Mouse (Mus musculus): ENCODE data around the gene Flii.

The Flii gene

GRCm38 (mm10) chr11:60719263-60719662 is 7.8 kb downstream of the Flii start:
- in situ Hi-C loops (cut with MboI, MseI) = no loop called here

- in situ Hi-C loops (cut with MboI, MseI) = no loop called here
Observed at GRCm38 (mm10) chr11:60715833-60716232, 11.2 kb downstream of the Flii start.

GRCm38 (mm10) chr11:60712639-60713255 is 14.3 kb downstream of the Flii start:
- in situ Hi-C loops (cut with MboI, MseI) = no loop called here

GRCm38 (mm10) chr11:60712040-60712439 is 15.0 kb downstream of the Flii start:
- in situ Hi-C loops (cut with MboI, MseI) = no loop called here

GRCm38 (mm10) chr11:60711218-60711617 is 15.8 kb downstream of the Flii start:
- in situ Hi-C loops (cut with MboI, MseI) = no loop called here

GRCm38 (mm10) chr11:60709481-60710465 is 17.3 kb downstream of the Flii start:
- in situ Hi-C loops (cut with MboI, MseI) = loop anchor here (10.0 kb wide), 2 partner anchors 455 to 485 kb away; partner anchors contain the start of gene Srebf1

- in situ Hi-C loops (cut with MboI, MseI) = loop anchor here (10.0 kb wide), 2 partner anchors 456 to 484 kb away; partner anchors contain the start of gene Srebf1
Observed at GRCm38 (mm10) chr11:60708631-60709030, 18.4 kb downstream of the Flii start.

GRCm38 (mm10) chr11:60707672-60708071 is 19.4 kb downstream of the Flii start:
- in situ Hi-C loops (cut with MboI, MseI) = loop anchor here (10.0 kb wide), 2 partner anchors 457 to 483 kb away; partner anchors contain the start of gene Srebf1

- in situ Hi-C loops (cut with MboI, MseI) = loop anchor here (10.0 kb wide), 2 partner anchors 458 to 482 kb away; partner anchors contain the start of gene Srebf1
Observed at GRCm38 (mm10) chr11:60706696-60707480, 20.2 kb downstream of the Flii start.

- in situ Hi-C loops (cut with MboI, MseI) = loop anchor here (10.0 kb wide), 2 partner anchors 459 to 481 kb away; partner anchors contain the start of gene Srebf1
Observed at GRCm38 (mm10) chr11:60706076-60706475, 21.0 kb downstream of the Flii start.

GRCm38 (mm10) chr11:60705255-60705654 is 21.8 kb downstream of the Flii start:
- in situ Hi-C loops (cut with MboI, MseI) = loop anchor here (10.0 kb wide), 2 partner anchors 460 to 480 kb away; partner anchors contain the start of gene Srebf1

- in situ Hi-C loops (cut with MboI, MseI) = loop anchor here (10.0 kb wide), 2 partner anchors 461 to 479 kb away; partner anchors contain the start of gene Srebf1
Observed at GRCm38 (mm10) chr11:60704023-60704880, 22.8 kb downstream of the Flii start.

GRCm38 (mm10) chr11:60703131-60703530 is 23.9 kb downstream of the Flii start:
- in situ Hi-C loops (cut with MboI, MseI) = loop anchor here (10.0 kb wide), 2 partner anchors 462 to 478 kb away; partner anchors contain the start of gene Srebf1

- in situ Hi-C loops (cut with MboI, MseI) = loop anchor here (10.0 kb wide), 2 partner anchors 463 to 477 kb away; partner anchors contain the start of gene Srebf1
Observed at GRCm38 (mm10) chr11:60701611-60702010, 25.5 kb downstream of the Flii start.

GRCm38 (mm10) chr11:60700320-60701185 is 26.5 kb downstream of the Flii start:
- in situ Hi-C loops (cut with MboI, MseI) = loop anchor here (10.0 kb wide), 2 partner anchors 464 to 476 kb away; partner anchors contain the start of gene Srebf1

GRCm38 (mm10) chr11:60699524-60700075 is 27.5 kb downstream of the Flii start, which contains the start of gene Llgl1:
Gene Llgl1 (plus strand): TSS chr11:60699723.
- in situ Hi-C loops (cut with MboI, MseI) = loop anchor here (5.0 to 10.0 kb wide), 3 partner anchors 78 to 475 kb away; partner anchors contain the start of genes Smcr8, Srebf1 and Top3a

- in situ Hi-C loops (cut with MboI, MseI) = loop anchor here (5.0 kb wide), 1 partner anchor 78 kb away; the partner anchor contains the start of genes Smcr8 and Top3a
Observed at GRCm38 (mm10) chr11:60698806-60699523, 28.1 kb downstream of the Flii start.

- in situ Hi-C loops (cut with MboI, MseI) = loop anchor here (5.0 kb wide), 1 partner anchor 80 kb away; the partner anchor contains the start of genes Smcr8 and Top3a
Observed at GRCm38 (mm10) chr11:60697561-60697960, 29.5 kb downstream of the Flii start.
